Mouse (Mus musculus): ENCODE measurements around the gene Ccdc85b. TPM values are rescaled to one million over a fixed set of nuclear protein-coding genes. Genes with fewer than 3 reads are reported as not detected.

Gene Ccdc85b
- polyA plus RNA-seq, 1 experiment from 2014 or later, result 11.0 TPM

GRCm38 (mm10) chr19:5461411-5461810, 3.7 kb upstream of the Ccdc85b start:
- Histone ChIP-seq H3K9ac (peak overlapping the region; percentile 69), H3K4me2 (replicated peaks) (peak overlapping the region; percentile 94), H3K27ac (no peak overlapping the region), H3K36me3 (peaks cover 30% of the 10 kb centered on the region), H3K4me1 (peaks cover 34% of the 10 kb centered on the region), H3K9me3 (replicated peaks) (no peaks in the 10 kb centered on the region), H3K4me3 (peak overlapping the region; percentile 54), H3K27me3 (peaks cover 11% of the 10 kb centered on the region; the same call in 1 of the 2 replicates)
- WGBS, result 89% methylated on average over 6 of the region's 6 CpGs
- no peak for ATAC-seq (ENCODE audit: low FRiP score)

GRCm38 (mm10) chr19:5460465-5460911, 2.8 kb upstream of the Ccdc85b start, which contains the start of gene Fibp:
Gene Fibp (plus strand): TSS chr19:5460615.
- under 1% methylated on average over 32 of the region's 32 CpGs for WGBS
- peak; percentile 51 for ATAC-seq (ENCODE audit: low FRiP score)
- H3K4me3 ChIP-seq, result peak within 1 kb of the TSS; percentile 54
- peaks cover 43% of the 10 kb centered on the region for H3K4me1 ChIP-seq
- peak within 1 kb of the TSS; percentile 94 for H3K4me2 ChIP-seq (replicated peaks)
- H3K9me3 ChIP-seq (replicated peaks), result no peaks in the 10 kb centered on the region
- peaks cover 21% of the 10 kb centered on the region for H3K36me3 ChIP-seq
- H3K27ac ChIP-seq, result peak within 1 kb of the TSS; percentile 45
- peak within 1 kb of the TSS; percentile 69 for H3K9ac ChIP-seq
- H3K27me3 ChIP-seq, result peaks cover 11% of the 10 kb centered on the region; the same call in 1 of the 2 replicates

GRCm38 (mm10) chr19:5459896-5460295, 2.2 kb upstream of the Ccdc85b start:
- Histone ChIP-seq H3K4me2 (replicated peaks) (peak overlapping the region; percentile 94), H3K36me3 (peaks cover 15% of the 10 kb centered on the region), H3K27ac (no peak overlapping the region), H3K27me3 (peaks cover 11% of the 10 kb centered on the region; the same call in 1 of the 2 replicates), H3K9ac (peak overlapping the region; percentile 69), H3K4me1 (peaks cover 49% of the 10 kb centered on the region), H3K4me3 (peak overlapping the region; percentile 54), H3K9me3 (replicated peaks) (no peaks in the 10 kb centered on the region)
- no peak for ATAC-seq (ENCODE audit: low FRiP score)
- 29% methylated on average over 3 of the region's 3 CpGs for WGBS

GRCm38 (mm10) chr19:5459019-5459418, 1.3 kb upstream of the Ccdc85b start:
- peaks cover 45% of the 10 kb centered on the region for H3K4me1 ChIP-seq
- no peak overlapping the region for H3K4me3 ChIP-seq
- H3K9me3 ChIP-seq (replicated peaks), result no peaks in the 10 kb centered on the region
- H3K27me3 ChIP-seq, result peaks cover 11% of the 10 kb centered on the region; the same call in 1 of the 2 replicates
- ATAC-seq (ENCODE audit: low FRiP score), result no peak
- no peak overlapping the region for H3K9ac ChIP-seq
- peaks cover 12% of the 10 kb centered on the region for H3K36me3 ChIP-seq
- no peak overlapping the region for H3K27ac ChIP-seq
- WGBS, result 72% methylated on average over 7 of the region's 7 CpGs
- H3K4me2 ChIP-seq (replicated peaks), result no peak overlapping the region

- Histone ChIP-seq H3K4me1 (peaks cover 40% of the 10 kb centered on the region), H3K9ac (peak overlapping the region; percentile 87), H3K9me3 (replicated peaks) (no peaks in the 10 kb centered on the region), H3K27ac (peak overlapping the region; percentile 94), H3K27me3 (peaks cover 11% of the 10 kb centered on the region; the same call in 1 of the 2 replicates), H3K4me3 (peak overlapping the region; percentile 77), H3K4me2 (replicated peaks) (peak overlapping the region; percentile 99), H3K36me3 (no peaks in the 10 kb centered on the region)
- WGBS, result under 1% methylated on average over 68 of the region's 70 CpGs
- peak; percentile 91 for ATAC-seq (ENCODE audit: low FRiP score)
Measured at GRCm38 (mm10) chr19:5456922-5457745, 560 bp downstream of the Ccdc85b start.

- no peaks in the 10 kb centered on the region for H3K9me3 ChIP-seq (replicated peaks)
- H3K36me3 ChIP-seq, result no peaks in the 10 kb centered on the region
- peak overlapping the region; percentile 94 for H3K27ac ChIP-seq
- peaks cover 17% of the 10 kb centered on the region for H3K27me3 ChIP-seq
- H3K4me2 ChIP-seq (replicated peaks), result peak overlapping the region; percentile 99
- H3K4me3 ChIP-seq, result peak overlapping the region; percentile 77
- peaks cover 35% of the 10 kb centered on the region for H3K4me1 ChIP-seq
- H3K9ac ChIP-seq, result peak overlapping the region; percentile 87
- ATAC-seq (ENCODE audit: low FRiP score), result no peak; the same call in 1 of the 2 replicates
- WGBS, result 5% methylated on average over 26 of the region's 26 CpGs
Measured at GRCm38 (mm10) chr19:5456241-5456921, 1.3 kb downstream of the Ccdc85b start.

GRCm38 (mm10) chr19:5455568-5455967, 2.1 kb downstream of the Ccdc85b start:
- WGBS, result 67% methylated on average over 8 of the region's 8 CpGs
- Histone ChIP-seq H3K9me3 (replicated peaks) (no peaks in the 10 kb centered on the region), H3K4me2 (replicated peaks) (peak overlapping the region; percentile 99), H3K4me1 (peaks cover 30% of the 10 kb centered on the region), H3K36me3 (no peaks in the 10 kb centered on the region), H3K27me3 (peaks cover 25% of the 10 kb centered on the region), H3K4me3 (peak overlapping the region; percentile 77), H3K27ac (no peak overlapping the region), H3K9ac (peak overlapping the region; percentile 87; the same call in 1 of the 2 replicates)
- no peak for ATAC-seq (ENCODE audit: low FRiP score)

GRCm38 (mm10) chr19:5455037-5455436, 2.7 kb downstream of the Ccdc85b start:
- no peak overlapping the region for H3K4me3 ChIP-seq
- peak overlapping the region; percentile 99 for H3K4me2 ChIP-seq (replicated peaks)
- H3K36me3 ChIP-seq, result no peaks in the 10 kb centered on the region
- WGBS, result 85% methylated on average over 12 of the region's 12 CpGs
- peaks cover 31% of the 10 kb centered on the region for H3K27me3 ChIP-seq
- H3K27ac ChIP-seq, result no peak overlapping the region
- no peak for ATAC-seq (ENCODE audit: low FRiP score)
- H3K4me1 ChIP-seq, result peaks cover 30% of the 10 kb centered on the region
- H3K9ac ChIP-seq, result peak overlapping the region; percentile 29; the same call in 1 of the 2 replicates
- H3K9me3 ChIP-seq (replicated peaks), result no peaks in the 10 kb centered on the region

GRCm38 (mm10) chr19:5451766-5452165, 5.9 kb downstream of the Ccdc85b start:
- no peak overlapping the region for H3K4me2 ChIP-seq (replicated peaks)
- no peak overlapping the region for H3K4me3 ChIP-seq
- ATAC-seq (ENCODE audit: low FRiP score), result no peak
- H3K9ac ChIP-seq, result no peak overlapping the region
- H3K4me1 ChIP-seq, result peaks cover 38% of the 10 kb centered on the region
- no peaks in the 10 kb centered on the region for H3K36me3 ChIP-seq
- H3K27ac ChIP-seq, result no peak overlapping the region
- H3K9me3 ChIP-seq (replicated peaks), result no peaks in the 10 kb centered on the region
- H3K27me3 ChIP-seq, result peaks cover 53% of the 10 kb centered on the region
- 74% methylated on average over 6 of the region's 6 CpGs for WGBS

GRCm38 (mm10) chr19:5449673-5450072, 8.0 kb downstream of the Ccdc85b start:
- no peak overlapping the region for H3K4me3 ChIP-seq
- peaks cover 74% of the 10 kb centered on the region for H3K27me3 ChIP-seq
- peaks cover 18% of the 10 kb centered on the region for H3K4me1 ChIP-seq
- H3K9me3 ChIP-seq (replicated peaks), result no peaks in the 10 kb centered on the region
- WGBS, result 80% methylated on average over 3 of the region's 3 CpGs
- H3K4me2 ChIP-seq (replicated peaks), result no peak overlapping the region
- no peak for ATAC-seq (ENCODE audit: low FRiP score)
- H3K36me3 ChIP-seq, result no peaks in the 10 kb centered on the region
- H3K9ac ChIP-seq, result no peak overlapping the region
- no peak overlapping the region for H3K27ac ChIP-seq

GRCm38 (mm10) chr19:5448354-5449150, 9.1 kb downstream of the Ccdc85b start:
- ATAC-seq (ENCODE audit: low FRiP score), result peak; percentile 43; the same call in 1 of the 2 replicates
- Histone ChIP-seq H3K36me3 (no peaks in the 10 kb centered on the region), H3K27ac (no peak overlapping the region), H3K4me3 (peak overlapping the region; percentile 38), H3K4me1 (peaks cover 18% of the 10 kb centered on the region), H3K9ac (no peak overlapping the region), H3K9me3 (replicated peaks) (no peaks in the 10 kb centered on the region), H3K4me2 (replicated peaks) (peak overlapping the region; percentile 70), H3K27me3 (peaks cover 81% of the 10 kb centered on the region)
- WGBS, result 6% methylated on average over 36 of the region's 36 CpGs
